Mouse (Mus musculus) hindbrain, embryonic 16.5 days (tissue): ENCODE data around the gene Plac9b. TPM values are rescaled to one million over a fixed set of nuclear protein-coding genes. Genes with fewer than 3 reads are reported as not detected.
A peak's percentile ranks its signal among the peaks of the same experiment; 100 is the strongest.
"Not testable (repeated sequence)": the region's sequence is repeated elsewhere in the genome, so short reads cannot be mapped to it uniquely, and the experiment has no call there.

Experiments
- ATAC-seq: fragments of 200-750 bp; cut with Nextera tagmentation; 2 replicates; pipeline ENCODE4 v1.8.0; 2017; ENCODE audit warnings: moderate TSS enrichment, moderate library complexity
- H3K27ac ChIP-seq: fragments of 300-500 bp; sonication (generic); 2 replicates; pipeline ENCODE4 v1.5.1; 2014; ENCODE audit warnings: low read depth, mild to moderate bottlenecking, control low read depth, low read length, moderate library complexity
- H3K27me3 ChIP-seq: fragments of 300-500 bp; sonication (generic); replicated peaks from 2 replicates; pipeline ENCODE4 v1.6.1; 2014; ENCODE audit warnings: low read length; ENCODE audit not compliant: control insufficient read depth, insufficient read depth
- H3K36me3 ChIP-seq: fragments of 300-500 bp; sonication (generic); 2 replicates; pipeline ENCODE4 v1.6.1; 2014; ENCODE audit warnings: mild to moderate bottlenecking, low read length, moderate library complexity, mixed read lengths; ENCODE audit not compliant: control insufficient read depth, insufficient read depth
- H3K4me1 ChIP-seq: fragments of 300-500 bp; sonication (generic); 2 replicates; pipeline ENCODE4 v1.6.1; 2014; ENCODE audit warnings: low read depth, low read length; ENCODE audit not compliant: control insufficient read depth, insufficient read depth
- H3K4me2 ChIP-seq: fragments of 300-500 bp; sonication (generic); 2 replicates; pipeline ENCODE4 v1.6.1; 2014; ENCODE audit warnings: mild to moderate bottlenecking, low read length, control low read depth, moderate library complexity
- H3K4me3 ChIP-seq: fragments of 300-500 bp; sonication (generic); 2 replicates; pipeline ENCODE4 v1.5.1; 2014; ENCODE audit warnings: mild to moderate bottlenecking, low read length, control low read depth, moderate library complexity
- H3K9ac ChIP-seq: fragments of 300-500 bp; sonication (generic); 2 replicates; pipeline ENCODE4 v1.6.1; 2014; ENCODE audit warnings: low read depth, mild to moderate bottlenecking, control low read depth, low read length, moderate library complexity
- H3K9me3 ChIP-seq: fragments of 300-500 bp; sonication (generic); 2 replicates; pipeline ENCODE4 v1.6.1; 2014; ENCODE audit warnings: mild to moderate bottlenecking, low read length, moderate library complexity; ENCODE audit not compliant: control insufficient read depth
- WGBS: fragments of 180-500 bp; shearing (Covaris S2); extraction: QIAGEN DNeasy Blood & Tissue Kit; methylation state at CpG from one replicate; pipeline ENCODE4 v1.1.7; 2014; 5-methylcytosine and 5-hydroxymethylcytosine counted together
- polyA plus RNA-seq: library from polyadenylated mRNA; unstranded; fragments of >200 nt; fragmentation: Nextera tagmentation; extraction: Ambion mirVana; gene quantifications from 2 replicates; pipeline ENCODE4 v1.2.1, GENCODE M21; 2015

Gene Plac9b
- polyA plus RNA-seq, 1 experiment from 2014 or later, result 6.0 TPM

DNA sequence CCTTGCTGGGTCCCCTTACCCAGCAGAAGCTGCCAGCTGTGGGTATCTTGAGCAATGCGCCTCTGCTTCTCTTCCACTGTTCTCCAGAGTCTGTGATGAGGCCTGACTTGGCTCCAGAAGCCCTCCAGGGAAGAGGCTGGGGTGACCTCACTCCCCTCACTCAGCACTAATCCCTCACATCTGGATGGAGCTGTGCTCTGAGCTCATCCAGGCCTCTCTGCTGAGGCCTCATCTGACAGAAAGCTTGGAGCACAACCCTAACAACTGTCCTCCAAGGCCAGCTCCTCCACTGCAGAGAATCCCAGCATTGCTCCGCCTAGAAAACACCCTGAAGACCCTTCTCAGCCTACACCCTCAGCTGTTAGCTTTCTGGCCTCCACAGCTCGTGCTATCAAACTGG, 8.3 kb downstream of the Plac9b start:
- H3K4me2 ChIP-seq, H3K9ac ChIP-seq, H3K36me3 ChIP-seq, H3K27me3 ChIP-seq, H3K9me3 ChIP-seq, ATAC-seq, H3K4me3 ChIP-seq, H3K4me1 ChIP-seq, H3K27ac ChIP-seq: not testable (repeated sequence)
- no CpG with 5 or more reads among the region's 3 CpGs for WGBS

GRCm38 (mm10) chr14:26165266-26165665, 17.0 kb downstream of the Plac9b start:
- not testable (repeated sequence) for H3K4me1 ChIP-seq, H3K27ac ChIP-seq, ATAC-seq, H3K36me3 ChIP-seq, H3K4me2 ChIP-seq, H3K9ac ChIP-seq, H3K4me3 ChIP-seq, H3K27me3 ChIP-seq, H3K9me3 ChIP-seq
- WGBS, result no CpG with 5 or more reads among the region's 12 CpGs

DNA sequence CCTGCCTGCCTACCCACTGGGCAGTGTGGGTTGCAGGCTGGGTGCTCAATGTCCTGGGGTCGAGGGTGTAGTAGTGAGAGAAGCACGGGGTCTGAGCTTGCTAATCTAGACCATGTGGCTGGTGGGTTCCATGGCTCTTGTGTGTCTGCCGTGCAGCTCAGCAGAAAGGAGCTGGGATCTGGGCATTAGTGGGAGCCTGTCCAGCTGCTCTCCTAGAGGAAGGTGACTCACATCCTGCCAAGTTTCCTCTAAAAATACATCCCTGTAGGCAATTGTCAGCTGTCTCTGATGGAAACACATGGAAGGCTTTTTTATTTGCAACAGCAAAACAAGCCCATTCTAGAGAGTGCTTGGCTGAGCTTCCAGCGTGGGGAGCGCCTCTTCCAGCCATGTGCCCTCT, 19.9 kb downstream of the Plac9b start:
- not testable (repeated sequence) for ATAC-seq, H3K4me3 ChIP-seq, H3K4me1 ChIP-seq, H3K9me3 ChIP-seq, H3K27me3 ChIP-seq, H3K9ac ChIP-seq, H3K27ac ChIP-seq, H3K4me2 ChIP-seq, H3K36me3 ChIP-seq
- WGBS, result no CpG with 5 or more reads among the region's 5 CpGs

DNA sequence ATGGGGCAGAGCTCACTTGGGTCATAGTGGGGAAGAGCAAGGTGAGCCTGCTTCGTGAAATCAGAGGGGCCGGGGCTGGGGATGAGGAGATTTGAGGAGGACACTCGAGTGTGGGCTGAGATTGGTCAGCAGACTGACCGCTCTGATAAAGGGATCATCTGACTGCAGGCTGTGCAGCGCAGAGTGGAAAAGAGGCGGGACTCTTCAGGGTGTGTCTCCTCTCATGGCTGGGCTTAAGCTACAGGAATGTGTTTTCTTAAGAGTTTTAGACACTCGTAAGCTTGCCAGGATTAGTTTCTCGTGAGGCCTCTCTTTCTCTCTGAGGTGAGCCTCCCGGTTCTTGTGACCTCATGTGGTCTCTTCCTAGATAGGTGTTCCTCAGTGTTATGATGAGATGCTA, 21.1 kb downstream of the Plac9b start:
- H3K27me3 ChIP-seq, H3K4me3 ChIP-seq, H3K4me1 ChIP-seq, H3K27ac ChIP-seq, ATAC-seq, H3K4me2 ChIP-seq, H3K9ac ChIP-seq, H3K9me3 ChIP-seq, H3K36me3 ChIP-seq: not testable (repeated sequence)
- WGBS, result no CpG with 5 or more reads among the region's 9 CpGs

DNA sequence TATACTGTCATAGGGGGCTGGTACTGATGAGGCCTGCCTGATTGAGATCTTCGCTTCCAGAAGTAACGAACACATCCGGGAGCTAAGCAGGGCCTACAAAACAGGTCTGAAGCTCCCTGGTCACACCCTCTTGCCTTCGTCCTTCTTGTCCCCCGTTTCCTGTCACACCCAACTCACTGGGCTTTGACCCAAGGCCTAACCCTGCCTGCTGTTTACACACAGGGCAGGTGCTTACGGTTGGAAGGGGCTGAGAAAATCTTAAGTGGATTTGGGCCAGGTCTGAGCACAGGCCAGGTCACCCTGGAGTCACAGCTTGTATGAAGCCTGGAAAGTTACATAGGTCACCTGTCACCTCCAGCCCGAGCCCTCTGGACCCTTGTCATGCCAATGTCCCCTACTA, 26.2 kb downstream of the Plac9b start:
- not testable (repeated sequence) for H3K36me3 ChIP-seq, H3K4me3 ChIP-seq, H3K4me1 ChIP-seq, ATAC-seq, H3K27me3 ChIP-seq, H3K4me2 ChIP-seq, H3K9me3 ChIP-seq, H3K9ac ChIP-seq, H3K27ac ChIP-seq
- no CpG with 5 or more reads among the region's 7 CpGs for WGBS

DNA sequence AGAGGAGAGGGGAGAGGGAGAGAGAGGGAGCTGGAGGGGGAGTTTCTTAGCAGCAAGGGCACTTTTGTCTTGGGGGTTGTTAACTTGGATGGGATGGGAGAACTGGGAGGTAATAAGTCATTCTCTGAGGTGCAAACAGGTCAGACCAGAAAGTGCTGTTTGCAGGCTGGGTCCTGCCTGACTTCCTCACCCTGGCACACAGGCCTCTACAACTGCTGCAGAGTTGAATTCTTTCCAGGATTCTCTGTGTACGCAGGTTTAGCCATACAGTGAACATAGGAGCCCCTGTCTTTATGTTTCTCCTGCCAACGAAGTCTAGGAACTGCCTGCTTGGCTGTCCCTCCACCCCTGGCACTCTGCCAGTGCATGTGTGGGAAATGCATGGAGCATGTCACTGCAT, 35.2 kb downstream of the Plac9b start:
- not testable (repeated sequence) for ATAC-seq, H3K4me2 ChIP-seq, H3K36me3 ChIP-seq, H3K9me3 ChIP-seq, H3K27ac ChIP-seq, H3K9ac ChIP-seq, H3K4me3 ChIP-seq, H3K27me3 ChIP-seq, H3K4me1 ChIP-seq
- WGBS, result no CpG with 5 or more reads among the region's 2 CpGs

GRCm38 (mm10) chr14:26119095-26119494, 63.2 kb downstream of the Plac9b start:
- not testable (repeated sequence) for H3K36me3 ChIP-seq, H3K27ac ChIP-seq, H3K4me1 ChIP-seq, ATAC-seq, H3K4me2 ChIP-seq, H3K9ac ChIP-seq, H3K9me3 ChIP-seq, H3K27me3 ChIP-seq, H3K4me3 ChIP-seq
- no CpG with 5 or more reads among the region's 7 CpGs for WGBS

GRCm38 (mm10) chr14:26118550-26119000, 63.7 kb downstream of the Plac9b start:
- no CpG with 5 or more reads among the region's 18 CpGs for WGBS
- not testable (repeated sequence) for H3K27ac ChIP-seq, H3K36me3 ChIP-seq, H3K9me3 ChIP-seq, H3K4me3 ChIP-seq, H3K9ac ChIP-seq, H3K27me3 ChIP-seq, H3K4me2 ChIP-seq, H3K4me1 ChIP-seq
- peak; percentile 90 for ATAC-seq

DNA sequence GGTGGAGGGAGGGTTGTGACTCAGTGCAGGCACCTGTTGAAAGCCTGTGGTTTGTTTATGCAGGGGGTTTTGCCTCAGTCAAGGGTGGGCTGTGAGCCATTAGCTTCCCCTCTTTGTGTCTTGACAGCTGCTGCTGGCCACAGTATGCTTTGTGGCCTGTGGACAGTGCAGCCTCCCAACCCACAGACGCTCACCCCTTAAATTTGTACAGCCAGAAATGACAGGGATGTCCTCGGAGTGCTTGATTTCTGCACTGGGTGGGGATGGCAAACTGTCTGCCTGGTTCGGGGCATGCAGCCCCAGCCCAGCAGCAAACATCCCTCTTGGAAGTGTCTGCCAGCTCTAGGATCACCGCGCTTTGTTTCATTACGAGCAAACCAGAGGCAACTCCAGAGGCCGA, 64.1 kb downstream of the Plac9b start, which contains the start of gene Duxbl2:
TSS of gene Duxbl2 (plus strand) at position 200 of the 400 bp plus-strand sequence.
- H3K4me1 ChIP-seq, H3K9me3 ChIP-seq, H3K36me3 ChIP-seq, H3K4me3 ChIP-seq, H3K27me3 ChIP-seq, H3K4me2 ChIP-seq, H3K9ac ChIP-seq, ATAC-seq, H3K27ac ChIP-seq: not testable (repeated sequence)
- no CpG with 5 or more reads among the region's 7 CpGs for WGBS
